Mouse (Mus musculus) MEL (cell line): ENCODE measurements around the gene E2f1. TPM values are rescaled to one million over a fixed set of nuclear protein-coding genes. Genes with fewer than 3 reads are reported as not detected.

ENCODE experiments used
- DNase-seq: peaks from one replicate; pipeline ENCODE4 v3.0.0; 2011; ENCODE audit warnings: low read depth, low spot score
- H3K27ac ChIP-seq: 2 replicates; pipeline ENCODE4 v1.5.1; 2012; ENCODE audit warnings: low read depth, mild to moderate bottlenecking, control low read depth, low read length, moderate library complexity; ENCODE audit not compliant: control insufficient read depth
- H3K27me3 ChIP-seq, 2 experiments: fragments of 150-350 bp in 1 of 2; sonication (generic) in 1 of 2; 2 replicates each; pipeline ENCODE4 v1.6.1; 2012; ENCODE audit warnings: low read length in 2 of 2, mild to moderate bottlenecking in 2 of 2, improper control_type of control experiment in 1 of 2, moderate library complexity in 1 of 2; ENCODE audit not compliant: insufficient read depth in 2 of 2, control insufficient read depth in 1 of 2
- H3K36me3 ChIP-seq, 2 experiments: 2 replicates each; pipeline ENCODE4 v1.6.1; 2012 to 2014; ENCODE audit warnings: low read length in 2 of 2, improper control_type of control experiment in 1 of 2, inconsistent platforms in 1 of 2, mild to moderate bottlenecking in 1 of 2; ENCODE audit not compliant: insufficient read depth in 2 of 2, control insufficient read depth in 1 of 2
- H3K4me1 ChIP-seq, 2 experiments: fragments of 150-350 bp in 1 of 2; sonication (generic) in 1 of 2; 2 replicates each; pipeline ENCODE4 v1.6.1; 2012; ENCODE audit warnings: low read length in 2 of 2, improper control_type of control experiment in 1 of 2, mild to moderate bottlenecking in 1 of 2; ENCODE audit not compliant: insufficient read depth in 2 of 2, control insufficient read depth in 1 of 2
- H3K4me3 ChIP-seq, 2 experiments: fragments of 150-350 bp in 1 of 2; sonication (generic) in 1 of 2; 2 replicates each; pipeline ENCODE4 v1.5.1; 2012; ENCODE audit warnings: low read depth in 2 of 2, low read length in 2 of 2, mild to moderate bottlenecking in 2 of 2, moderate library complexity in 2 of 2, control low read depth in 1 of 2, improper control_type of control experiment in 1 of 2; ENCODE audit not compliant: control insufficient read depth in 1 of 2, insufficient read depth in 1 of 2
- H3K79me2 ChIP-seq: 2 replicates; pipeline ENCODE4 v1.6.1; 2012; ENCODE audit warnings: mild to moderate bottlenecking, low read length, moderate library complexity; ENCODE audit not compliant: control insufficient read depth, poor library complexity, insufficient read depth
- H3K9ac ChIP-seq: 2 replicates; pipeline ENCODE4 v1.6.1; 2012; ENCODE audit warnings: low read depth, mild to moderate bottlenecking, control low read depth, low read length, moderate library complexity; ENCODE audit not compliant: control insufficient read depth, poor library complexity, severe bottlenecking
- H3K9me3 ChIP-seq: fragments of 150-350 bp; sonication (generic); replicated peaks from 2 replicates; pipeline ENCODE4 v1.6.1; 2012; ENCODE audit warnings: mild to moderate bottlenecking, low read length, improper control_type of control experiment, moderate library complexity; ENCODE audit not compliant: insufficient read depth
- CHD1 ChIP-seq: IDR thresholded peaks from 2 replicates; pipeline ENCODE4 v1.6.1; 2012; ENCODE audit warnings: low read depth, mild to moderate bottlenecking, inconsistent platforms, low read length, improper control_type of control experiment
- CHD2 ChIP-seq: IDR thresholded peaks from 2 replicates; pipeline ENCODE4 v1.6.1; 2011; ENCODE audit warnings: low read length, improper control_type of control experiment
- ELF1 ChIP-seq: IDR thresholded peaks from 2 replicates; pipeline ENCODE4 v1.6.1; 2014; ENCODE audit warnings: low read depth, mild to moderate bottlenecking, inconsistent platforms, low read length, improper control_type of control experiment, moderate library complexity
- EP300 ChIP-seq, 2 experiments: IDR thresholded peaks; 2 replicates each; pipeline ENCODE4 v1.6.1; 2011; ENCODE audit warnings: improper control_type of control experiment in 2 of 2, low read length in 2 of 2, low read depth in 1 of 2, mild to moderate bottlenecking in 1 of 2
- GABPA ChIP-seq: IDR thresholded peaks from 2 replicates; pipeline ENCODE4 v1.6.1; 2012; ENCODE audit warnings: low read depth, mild to moderate bottlenecking, inconsistent platforms, low read length, improper control_type of control experiment, moderate library complexity
- GATA1 ChIP-seq: IDR thresholded peaks from 2 replicates; pipeline ENCODE4 v1.6.1; 2011; ENCODE audit warnings: low read depth, low read length, improper control_type of control experiment
- HCFC1 ChIP-seq: IDR thresholded peaks from 2 replicates; pipeline ENCODE4 v1.6.1; 2012; ENCODE audit warnings: low read depth, mild to moderate bottlenecking, inconsistent platforms, low read length, improper control_type of control experiment, moderate library complexity
- KAT2A ChIP-seq: conservative IDR thresholded peaks from 2 replicates; pipeline ENCODE4 v1.6.1; 2012; ENCODE audit warnings: low read depth, low read length, improper control_type of control experiment, inconsistent platforms
- MAFK ChIP-seq: IDR thresholded peaks from 2 replicates; pipeline ENCODE4 v1.6.1; 2011; ENCODE audit warnings: low read depth, mild to moderate bottlenecking, low read length, improper control_type of control experiment, borderline replicate concordance
- MAX ChIP-seq: IDR thresholded peaks from 2 replicates; pipeline ENCODE4 v1.6.1; 2011; ENCODE audit warnings: low read length, improper control_type of control experiment
- MAZ ChIP-seq: IDR thresholded peaks from 2 replicates; pipeline ENCODE4 v1.6.1; 2012; ENCODE audit warnings: low read depth, mild to moderate bottlenecking, inconsistent platforms, low read length, improper control_type of control experiment
- MEF2A ChIP-seq: IDR thresholded peaks from 2 replicates; pipeline ENCODE4 v1.6.1; 2014; ENCODE audit warnings: low read depth, mild to moderate bottlenecking, inconsistent platforms, low read length, improper control_type of control experiment; ENCODE audit not compliant: poor library complexity, insufficient replicate concordance, severe bottlenecking; ENCODE audit errors: extremely low read depth
- MXI1 ChIP-seq: IDR thresholded peaks from 2 replicates; pipeline ENCODE4 v1.6.1; 2011; ENCODE audit warnings: mild to moderate bottlenecking, low read depth, low read length, improper control_type of control experiment
- MYB ChIP-seq: IDR thresholded peaks from 2 replicates; pipeline ENCODE4 v1.6.1; 2011; ENCODE audit warnings: mild to moderate bottlenecking, low read depth, low read length, improper control_type of control experiment
- NELFE ChIP-seq: IDR thresholded peaks from 2 replicates; pipeline ENCODE4 v1.6.1; 2011; ENCODE audit warnings: low read depth, low read length, improper control_type of control experiment
- NRF1 ChIP-seq: IDR thresholded peaks from 2 replicates; pipeline ENCODE4 v1.6.1; 2014; ENCODE audit warnings: low read depth, mild to moderate bottlenecking, inconsistent platforms, low read length, improper control_type of control experiment, moderate library complexity; ENCODE audit not compliant: poor library complexity, insufficient read depth, severe bottlenecking
- POLR2A ChIP-seq, 2 experiments: IDR thresholded peaks; 2 replicates each; pipeline ENCODE4 v1.6.1; 2011 to 2012; ENCODE audit warnings: low read length in 2 of 2, mild to moderate bottlenecking in 2 of 2, control low read depth in 1 of 2, improper control_type of control experiment in 1 of 2, low read depth in 1 of 2, moderate library complexity in 1 of 2; ENCODE audit not compliant: control insufficient read depth in 1 of 2, insufficient read depth in 1 of 2, poor library complexity in 1 of 2
- SIN3A ChIP-seq: IDR thresholded peaks from 2 replicates; pipeline ENCODE4 v1.6.1; 2012; ENCODE audit warnings: low read length, improper control_type of control experiment, inconsistent platforms
- TBP ChIP-seq: IDR thresholded peaks from 2 replicates; pipeline ENCODE4 v1.8.0; 2011; ENCODE audit warnings: low read depth, low read length, improper control_type of control experiment
- USF1 ChIP-seq: IDR thresholded peaks from 2 replicates; pipeline ENCODE4 v1.6.1; 2014; ENCODE audit warnings: low read depth, mild to moderate bottlenecking, inconsistent platforms, low read length, improper control_type of control experiment, moderate library complexity
- USF2 ChIP-seq, 2 experiments: IDR thresholded peaks; 2 replicates each; pipeline ENCODE4 v1.6.1; 2011 to 2012; ENCODE audit warnings: improper control_type of control experiment in 2 of 2, low read length in 2 of 2, borderline replicate concordance in 1 of 2, inconsistent platforms in 1 of 2, low read depth in 1 of 2, mild to moderate bottlenecking in 1 of 2; ENCODE audit not compliant: insufficient read depth in 1 of 2
- ZMIZ1 ChIP-seq: IDR thresholded peaks from 2 replicates; pipeline ENCODE4 v1.6.1; 2012; ENCODE audit warnings: low read depth, mild to moderate bottlenecking, inconsistent platforms, low read length, improper control_type of control experiment, moderate library complexity
- polyA plus RNA-seq, 2 experiments: library from polyadenylated mRNA; stranded (reverse) in 1 of 2; unstranded in 1 of 2; fragments of >175 nt in 1 of 2; fragments of >200 nt in 1 of 2; gene quantifications; 2 replicates each; pipeline versions ENCODE4 v1.2.1 to v1.2.4; 2012; ENCODE audit warnings: low replicate concordance in 2 of 2, low read depth in 1 of 2; ENCODE audit not compliant: insufficient read length in 2 of 2, insufficient read depth in 1 of 2, missing spikeins in 1 of 2
- total RNA-seq: library from RNA; depleted of rRNA; stranded (reverse); fragments of 300-350 nt; gene quantifications from 2 replicates; pipeline ENCODE4 v1.2.3, GENCODE M21; 2012

E2f1 gene
- total and polyA plus RNA-seq, 3 experiments, result 17.4 to 41.6 TPM; not detected in 1

DNA sequence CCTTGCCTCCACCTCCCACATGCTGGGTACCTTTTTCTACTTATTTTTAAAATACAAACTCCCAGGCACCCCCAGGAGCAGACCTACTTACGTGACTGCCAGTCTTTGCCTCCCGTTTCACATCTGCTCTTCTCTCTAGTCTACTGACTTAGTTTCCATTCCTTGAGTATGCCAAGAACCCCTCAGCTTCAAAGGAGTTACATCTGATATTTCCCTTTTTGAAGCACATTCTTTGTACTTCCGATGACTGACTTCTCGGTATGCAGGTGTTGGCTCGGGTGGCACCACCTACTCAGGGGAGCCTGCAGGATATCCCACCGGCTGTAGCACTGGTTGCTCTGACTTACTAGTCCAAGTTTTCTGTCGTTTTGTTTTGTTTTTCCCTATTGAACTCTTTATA, 34.5 kb upstream of the E2f1 start:
- H3K27me3 ChIP-seq, result no peaks in the 10 kb centered on the region
- TF ChIP-seq MXI1 (no peak), NRF1 (no peak), NELFE (no peak), USF2 (IDR thresholded peaks at IDR 0.05; ENCODE audit: borderline replicate concordance in 1 of 2, insufficient read depth in 1 of 2, low read depth in 1 of 2, low read length in 2 of 2) (no peak), EP300 (IDR thresholded peaks at IDR 0.05; ENCODE audit: low read depth in 1 of 2, low read length in 2 of 2) (no peak), USF1 (no peak), CHD1 (no peak), ELF1 (no peak), HCFC1 (no peak), MEF2A (no peak), MAZ (no peak), GATA1 (no peak)
- peaks cover 0 to 8% of the 10 kb centered on the region in 2 experiments; a peak in 2 of 4 replicates for H3K36me3 ChIP-seq
- peak overlapping the region; percentile 65 for H3K9ac ChIP-seq
- H3K4me3 ChIP-seq, result peak overlapping the region; percentile 65 to 68
- no peaks in the 10 kb centered on the region for H3K9me3 ChIP-seq
- peak overlapping the region; percentile 64 for H3K27ac ChIP-seq
- peaks cover 4 to 10% of the 10 kb centered on the region in 2 experiments; a peak in 3 of 4 replicates for H3K4me1 ChIP-seq
- peaks cover 1% of the 10 kb centered on the region; the same call in 1 of the 2 replicates for H3K79me2 ChIP-seq
- DNase-seq, result no peak

GRCm38 (mm10) chr2:154603638-154604153, 34.0 kb upstream of the E2f1 start, which contains the start of gene Pxmp4:
TSS of gene Pxmp4 (minus strand) at chr2:154603708.
- TF ChIP-seq USF1 (no peak), MAX (peak; percentile 52), POLR2A (IDR thresholded peaks at IDR 0.05; ENCODE audit: control insufficient read depth in 1 of 2, insufficient read depth in 1 of 2, low read depth in 1 of 2, low read length in 2 of 2, poor library complexity in 1 of 2) (peak in 1 of 2 experiments; percentile 63; a peak in 2 of 4 replicates), NELFE (peak; percentile 53), HCFC1 (peak; percentile 65; the same call in 1 of the 2 replicates), MYB (no peak), ZMIZ1 (peak; percentile 61; the same call in 1 of the 2 replicates), TBP (peak; percentile 79), GATA1 (peak; percentile 19; the same call in 1 of the 2 replicates), SIN3A (peak; percentile 78; the same call in 1 of the 2 replicates), MXI1 (peak; percentile 83; the same call in 1 of the 2 replicates), KAT2A (0 out of 2 replicates have a peak, but pooled peaks have one; percentile 34), CHD2 (peak; percentile 82), GABPA (no peak), NRF1 (0 out of 2 replicates have a peak, but pooled peaks have one; percentile 14), MAZ (no peak; the same call in 1 of the 2 replicates), EP300 (IDR thresholded peaks at IDR 0.05; ENCODE audit: low read depth in 1 of 2, low read length in 2 of 2) (0 out of 4 replicates have a peak, but pooled peaks of 1 of the 2 experiments have one; percentile 20), MAFK (peak; percentile 45; the same call in 1 of the 2 replicates)
- peaks cover 1% of the 10 kb centered on the region; the same call in 1 of the 2 replicates for H3K79me2 ChIP-seq
- H3K9ac ChIP-seq, result peak within 1 kb of the TSS; percentile 82
- H3K4me1 ChIP-seq, result peaks cover 2 to 5% of the 10 kb centered on the region in 2 experiments; a peak in 3 of 4 replicates
- no peaks in the 10 kb centered on the region for H3K27me3 ChIP-seq
- no peaks in the 10 kb centered on the region for H3K9me3 ChIP-seq
- H3K27ac ChIP-seq, result peak within 1 kb of the TSS; percentile 64
- DNase-seq, result peak; percentile 99
- peak within 1 kb of the TSS; percentile 90 to 91 for H3K4me3 ChIP-seq
- H3K36me3 ChIP-seq, result peaks cover 0 to 4% of the 10 kb centered on the region in 2 experiments; a peak in 2 of 4 replicates
